Mouse (Mus musculus) stomach, embryonic 14.5 days (tissue): Measurements from ENCODE around the gene Vwa7. TPM values are rescaled to one million over a fixed set of nuclear protein-coding genes. Genes with fewer than 3 reads are reported as not detected.

Source experiments
- ATAC-seq: fragments of 200-750 bp; cut with Nextera tagmentation; 2 replicates; pipeline ENCODE4 v1.8.0; 2017; ENCODE audit warnings: low read depth, moderate TSS enrichment; ENCODE audit not compliant: insufficient number of reproducible peaks, insufficient read depth, low FRiP score
- H3K27ac ChIP-seq: fragments of 300-500 bp; sonication (generic); 2 replicates; pipeline ENCODE4 v1.5.1; 2014; ENCODE audit warnings: mild to moderate bottlenecking, low read length, moderate library complexity, mixed read lengths
- H3K27me3 ChIP-seq: fragments of 300-500 bp; sonication (generic); 2 replicates; pipeline ENCODE4 v1.6.1; 2014; ENCODE audit warnings: low read length, control low read depth, mixed read lengths; ENCODE audit not compliant: control insufficient read depth, insufficient read depth
- H3K36me3 ChIP-seq: fragments of 300-500 bp; sonication (generic); 2 replicates; pipeline ENCODE4 v1.6.1; 2014; ENCODE audit warnings: mild to moderate bottlenecking, control low read depth, low read length, moderate library complexity, mixed read lengths; ENCODE audit not compliant: control insufficient read depth, insufficient read depth
- H3K4me1 ChIP-seq: fragments of 300-500 bp; sonication (generic); 2 replicates; pipeline ENCODE4 v1.6.1; 2014; ENCODE audit warnings: low read length, control low read depth, mixed read lengths; ENCODE audit not compliant: control insufficient read depth, insufficient read depth
- H3K4me2 ChIP-seq: fragments of 300-500 bp; sonication (generic); replicated peaks from 2 replicates; pipeline ENCODE4 v1.6.1; 2014; ENCODE audit warnings: low read depth, low read length, control low read depth
- H3K4me3 ChIP-seq: fragments of 300-500 bp; sonication (generic); 2 replicates; pipeline ENCODE4 v1.5.1; 2014; ENCODE audit warnings: low read depth, low read length, control low read depth
- H3K9ac ChIP-seq: fragments of 300-500 bp; sonication (generic); replicated peaks from 2 replicates; pipeline ENCODE4 v1.6.1; 2014; ENCODE audit warnings: low read depth, mild to moderate bottlenecking, control low read depth, low read length, moderate library complexity, mixed read lengths
- H3K9me3 ChIP-seq: fragments of 300-500 bp; sonication (generic); 2 replicates; pipeline ENCODE4 v1.6.1; 2016; ENCODE audit warnings: low read depth, low read length, control low read depth; ENCODE audit not compliant: control insufficient read depth
- WGBS: fragments of 180-500 bp; shearing (Covaris S2); extraction: QIAGEN DNeasy Blood & Tissue Kit; methylation state at CpG from one replicate; pipeline ENCODE4 v1.1.7; 2014; 5-methylcytosine and 5-hydroxymethylcytosine counted together
- polyA plus RNA-seq: library from polyadenylated mRNA; unstranded; fragments of >200 nt; fragmentation: Nextera tagmentation; extraction: Ambion mirVana; gene quantifications from 2 replicates; pipeline ENCODE4 v1.2.1, GENCODE M21; 2014

Gene Vwa7
- polyA plus RNA-seq, 1 experiment from 2014 or later = 0.22 TPM

GRCm38 (mm10) chr17:35013221-35013620 lies 3.2 kb upstream of the Vwa7 start:
- Histone ChIP-seq H3K9me3 (no peaks in the 10 kb centered on the region), H3K4me1 (no peaks in the 10 kb centered on the region), H3K4me2 (no peak overlapping the region), H3K9ac (no peak overlapping the region), H3K27ac (no peak overlapping the region), H3K36me3 (peaks cover 67% of the 10 kb centered on the region), H3K27me3 (no peaks in the 10 kb centered on the region), H3K4me3 (no peak overlapping the region)
- ATAC-seq = no peak
- 82% methylated on average over 6 of the region's 6 CpGs for WGBS

GRCm38 (mm10) chr17:35015296-35015695 lies 1.1 kb upstream of the Vwa7 start:
- 91% methylated on average over 16 of the region's 16 CpGs for WGBS
- Histone ChIP-seq H3K9me3 (no peaks in the 10 kb centered on the region), H3K27ac (no peak overlapping the region), H3K36me3 (peaks cover 60% of the 10 kb centered on the region), H3K4me3 (no peak overlapping the region), H3K27me3 (no peaks in the 10 kb centered on the region), H3K9ac (no peak overlapping the region), H3K4me2 (no peak overlapping the region), H3K4me1 (no peaks in the 10 kb centered on the region)
- no peak for ATAC-seq

- Histone ChIP-seq H3K4me2 (no peak overlapping the region), H3K36me3 (peaks cover 43% of the 10 kb centered on the region), H3K4me3 (no peak overlapping the region), H3K9ac (no peak overlapping the region), H3K9me3 (no peaks in the 10 kb centered on the region), H3K4me1 (peaks cover 3% of the 10 kb centered on the region; the same call in 1 of the 2 replicates), H3K27me3 (no peaks in the 10 kb centered on the region), H3K27ac (no peak overlapping the region)
- no peak for ATAC-seq
- WGBS = 77% methylated on average over 10 of the region's 10 CpGs
Observed at GRCm38 (mm10) chr17:35016791-35017705, 669 bp downstream of the Vwa7 start.

GRCm38 (mm10) chr17:35017706-35018030 lies 1.3 kb downstream of the Vwa7 start:
- Histone ChIP-seq H3K27ac (no peak overlapping the region), H3K9me3 (no peaks in the 10 kb centered on the region), H3K4me3 (no peak overlapping the region), H3K36me3 (peaks cover 37% of the 10 kb centered on the region), H3K4me1 (peaks cover 3% of the 10 kb centered on the region; the same call in 1 of the 2 replicates), H3K27me3 (no peaks in the 10 kb centered on the region), H3K9ac (no peak overlapping the region), H3K4me2 (no peak overlapping the region)
- ATAC-seq = no peak
- 65% methylated on average over 14 of the region's 14 CpGs for WGBS

DNA sequence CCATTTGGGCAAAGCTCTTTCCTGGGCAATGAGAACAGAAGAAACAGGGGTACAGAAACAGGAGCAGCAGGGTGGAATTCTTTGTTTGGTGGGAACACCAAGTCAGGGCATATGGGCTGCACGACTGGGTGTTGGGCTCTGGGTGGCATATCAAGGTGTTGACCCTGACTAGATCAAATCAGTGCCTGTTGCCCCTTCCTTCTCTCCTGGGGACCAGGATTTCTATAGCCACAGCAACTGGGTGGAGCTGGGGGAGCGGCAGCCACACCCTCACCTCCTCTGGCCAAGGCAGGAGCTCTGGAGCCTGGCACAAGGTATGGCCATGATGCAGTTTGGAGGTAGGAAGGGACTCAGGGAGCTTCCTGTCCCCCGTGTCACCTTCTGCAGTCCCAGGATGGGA lies 1.8 kb downstream of the Vwa7 start:
- Histone ChIP-seq H3K27ac (no peak overlapping the region), H3K27me3 (no peaks in the 10 kb centered on the region), H3K9ac (no peak overlapping the region), H3K9me3 (no peaks in the 10 kb centered on the region), H3K4me2 (no peak overlapping the region), H3K36me3 (peaks cover 32% of the 10 kb centered on the region), H3K4me1 (peaks cover 3% of the 10 kb centered on the region; the same call in 1 of the 2 replicates), H3K4me3 (no peak overlapping the region)
- no peak for ATAC-seq
- WGBS = 77% methylated on average over 3 of the region's 3 CpGs

DNA sequence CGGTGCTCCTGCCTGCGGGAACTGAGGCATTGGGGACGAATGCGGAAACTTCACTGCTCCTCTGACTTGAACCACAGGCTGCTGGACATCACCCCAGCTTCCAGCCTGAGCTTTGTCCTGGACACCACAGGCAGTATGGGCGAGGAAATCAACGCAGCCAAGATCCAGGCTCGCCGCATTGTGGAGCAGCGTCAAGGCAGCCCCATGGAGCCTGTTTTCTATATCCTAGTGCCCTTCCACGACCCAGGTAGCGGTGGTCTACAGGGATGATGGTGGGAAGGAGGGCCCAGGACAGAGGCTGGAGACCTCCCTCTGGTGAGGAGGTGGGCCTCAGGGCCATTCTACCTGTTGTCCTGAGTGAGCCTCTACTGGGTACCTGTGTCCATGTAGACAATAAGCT lies 3.5 kb downstream of the Vwa7 start:
- H3K4me1 ChIP-seq = peaks cover 9% of the 10 kb centered on the region; the same call in 1 of the 2 replicates
- H3K4me2 ChIP-seq = no peak overlapping the region
- H3K9ac ChIP-seq = no peak overlapping the region
- no peak overlapping the region for H3K4me3 ChIP-seq
- H3K27me3 ChIP-seq = no peaks in the 10 kb centered on the region
- no peaks in the 10 kb centered on the region for H3K9me3 ChIP-seq
- ATAC-seq = no peak
- no peak overlapping the region for H3K27ac ChIP-seq
- H3K36me3 ChIP-seq = peaks cover 14% of the 10 kb centered on the region
- WGBS = 73% methylated on average over 11 of the region's 11 CpGs

GRCm38 (mm10) chr17:35020551-35020950 lies 4.2 kb downstream of the Vwa7 start:
- Histone ChIP-seq H3K27me3 (no peaks in the 10 kb centered on the region), H3K9ac (no peak overlapping the region), H3K27ac (no peak overlapping the region), H3K4me3 (no peak overlapping the region), H3K9me3 (no peaks in the 10 kb centered on the region), H3K36me3 (peaks cover 8% of the 10 kb centered on the region), H3K4me1 (peaks cover 9% of the 10 kb centered on the region; the same call in 1 of the 2 replicates), H3K4me2 (no peak overlapping the region)
- 78% methylated on average over 8 of the region's 8 CpGs for WGBS
- no peak for ATAC-seq

- no peak overlapping the region for H3K4me3 ChIP-seq
- peak overlapping the region; percentile 49; the same call in 1 of the 2 replicates for H3K27ac ChIP-seq
- WGBS = 6% methylated on average over 17 of the region's 17 CpGs
- peak overlapping the region; percentile 2; the same call in 1 of the 2 replicates for H3K4me2 ChIP-seq
- H3K27me3 ChIP-seq = no peaks in the 10 kb centered on the region
- no peaks in the 10 kb centered on the region for H3K9me3 ChIP-seq
- peak; percentile 14; the same call in 1 of the 2 replicates for ATAC-seq
- peaks cover 9% of the 10 kb centered on the region for H3K4me1 ChIP-seq
- H3K9ac ChIP-seq = no peak overlapping the region
- peaks cover 1% of the 10 kb centered on the region for H3K36me3 ChIP-seq
Observed at GRCm38 (mm10) chr17:35021163-35021808, 4.9 kb downstream of the Vwa7 start.
